Mouse (Mus musculus) limb, embryonic 15.5 days (tissue): ENCODE results near the gene Opcml. TPM values are rescaled to one million over a fixed set of nuclear protein-coding genes. Genes with fewer than 3 reads are reported as not detected.

Source experiments
- ATAC-seq: fragments of 200-750 bp; cut with Nextera tagmentation; 2 replicates; pipeline ENCODE4 v1.8.0; 2017; ENCODE audit warnings: low read depth, moderate TSS enrichment; ENCODE audit not compliant: insufficient number of reproducible peaks, low FRiP score, low TSS enrichment
- H3K27ac ChIP-seq: fragments of 300-500 bp; sonication (generic); 2 replicates; pipeline ENCODE4 v1.5.1; 2015; ENCODE audit warnings: moderate library complexity, mild to moderate bottlenecking, inconsistent platforms
- H3K27me3 ChIP-seq: fragments of 300-500 bp; sonication (generic); 2 replicates; pipeline ENCODE4 v1.6.1; 2015; ENCODE audit warnings: inconsistent platforms
- H3K36me3 ChIP-seq: fragments of 300-500 bp; sonication (generic); 2 replicates; pipeline ENCODE4 v1.6.1; 2015; ENCODE audit warnings: inconsistent platforms
- H3K4me1 ChIP-seq: fragments of 300-500 bp; sonication (generic); 2 replicates; pipeline ENCODE4 v1.6.1; 2015; ENCODE audit warnings: inconsistent platforms
- H3K4me2 ChIP-seq: fragments of 300-500 bp; sonication (generic); 2 replicates; pipeline ENCODE4 v1.6.1; 2015; ENCODE audit warnings: mild to moderate bottlenecking, inconsistent platforms
- H3K4me3 ChIP-seq: fragments of 300-500 bp; sonication (generic); 2 replicates; pipeline ENCODE4 v1.5.1; 2015; ENCODE audit warnings: mild to moderate bottlenecking, inconsistent platforms
- H3K9ac ChIP-seq: fragments of 300-500 bp; sonication (generic); 2 replicates; pipeline ENCODE4 v1.6.1; 2015; ENCODE audit warnings: inconsistent platforms
- H3K9me3 ChIP-seq: fragments of 300-500 bp; sonication (generic); 2 replicates; pipeline ENCODE4 v1.6.1; 2016; ENCODE audit warnings: inconsistent platforms
- WGBS: fragments of 180-500 bp; shearing (Covaris S2); methylation state at CpG from one replicate; pipeline ENCODE4 v1.1.7; 2015; 5-methylcytosine and 5-hydroxymethylcytosine counted together
- polyA plus RNA-seq: library from polyadenylated mRNA; unstranded; fragments of >200 nt; fragmentation: Nextera tagmentation; extraction: Ambion mirVana; gene quantifications from 2 replicates; pipeline ENCODE4 v1.2.1, GENCODE M21; 2015

The Opcml gene
- polyA plus RNA-seq, 1 experiment from 2014 or later: 4.9 TPM

- Histone ChIP-seq H3K27ac (no peak overlapping the region), H3K36me3 (no peaks in the 10 kb centered on the region), H3K4me2 (no peak overlapping the region), H3K9ac (no peak overlapping the region), H3K4me3 (no peak overlapping the region), H3K9me3 (no peaks in the 10 kb centered on the region), H3K4me1 (peaks cover 1% of the 10 kb centered on the region; the same call in 1 of the 2 replicates), H3K27me3 (peaks cover 30% of the 10 kb centered on the region)
- 88% methylated on average over 1 of the region's 1 CpGs for WGBS
- ATAC-seq: no peak
Measured at GRCm38 (mm10) chr9:27796535-27796934, 6.0 kb downstream of the Opcml start.

GRCm38 (mm10) chr9:27800992-27801391 lies 10.4 kb downstream of the Opcml start:
- no peak for ATAC-seq
- Histone ChIP-seq H3K4me3 (no peak overlapping the region), H3K4me1 (no peaks in the 10 kb centered on the region), H3K4me2 (no peak overlapping the region), H3K9ac (no peak overlapping the region), H3K9me3 (no peaks in the 10 kb centered on the region), H3K27me3 (no peaks in the 10 kb centered on the region), H3K27ac (no peak overlapping the region), H3K36me3 (no peaks in the 10 kb centered on the region)
- WGBS: 84% methylated on average over 2 of the region's 2 CpGs

- no peaks in the 10 kb centered on the region for H3K4me1 ChIP-seq
- H3K9me3 ChIP-seq: no peaks in the 10 kb centered on the region
- no peak for ATAC-seq
- H3K9ac ChIP-seq: no peak overlapping the region
- 85% methylated on average over 3 of the region's 3 CpGs for WGBS
- H3K36me3 ChIP-seq: no peaks in the 10 kb centered on the region
- H3K27me3 ChIP-seq: no peaks in the 10 kb centered on the region
- no peak overlapping the region for H3K27ac ChIP-seq
- H3K4me3 ChIP-seq: no peak overlapping the region
- no peak overlapping the region for H3K4me2 ChIP-seq
Measured at GRCm38 (mm10) chr9:27801807-27802206, 11.2 kb downstream of the Opcml start.

GRCm38 (mm10) chr9:27802379-27802778 lies 11.8 kb downstream of the Opcml start:
- H3K36me3 ChIP-seq: no peaks in the 10 kb centered on the region
- no peak for ATAC-seq
- H3K27ac ChIP-seq: no peak overlapping the region
- no peaks in the 10 kb centered on the region for H3K27me3 ChIP-seq
- H3K4me2 ChIP-seq: no peak overlapping the region
- no peaks in the 10 kb centered on the region for H3K4me1 ChIP-seq
- no peaks in the 10 kb centered on the region for H3K9me3 ChIP-seq
- H3K9ac ChIP-seq: no peak overlapping the region
- H3K4me3 ChIP-seq: no peak overlapping the region

- no peaks in the 10 kb centered on the region for H3K4me1 ChIP-seq
- no peaks in the 10 kb centered on the region for H3K9me3 ChIP-seq
- H3K27ac ChIP-seq: no peak overlapping the region
- H3K36me3 ChIP-seq: no peaks in the 10 kb centered on the region
- H3K27me3 ChIP-seq: no peaks in the 10 kb centered on the region
- no peak overlapping the region for H3K9ac ChIP-seq
- no peak overlapping the region for H3K4me2 ChIP-seq
- no peak overlapping the region for H3K4me3 ChIP-seq
- ATAC-seq: no peak
- WGBS: 92% methylated on average over 3 of the region's 3 CpGs
Measured at GRCm38 (mm10) chr9:27804461-27804860, 13.9 kb downstream of the Opcml start.

GRCm38 (mm10) chr9:27809741-27810140 lies 19.2 kb downstream of the Opcml start:
- Histone ChIP-seq H3K27ac (no peak overlapping the region), H3K27me3 (no peaks in the 10 kb centered on the region), H3K4me1 (no peaks in the 10 kb centered on the region), H3K9ac (no peak overlapping the region), H3K4me3 (no peak overlapping the region), H3K9me3 (no peaks in the 10 kb centered on the region), H3K36me3 (no peaks in the 10 kb centered on the region), H3K4me2 (no peak overlapping the region)
- no peak for ATAC-seq
- 91% methylated on average over 8 of the region's 8 CpGs for WGBS

GRCm38 (mm10) chr9:27813207-27813790 lies 22.7 kb downstream of the Opcml start:
- 32% methylated on average over 3 of the region's 3 CpGs for WGBS
- ATAC-seq: 0 out of 2 replicates have a peak, but pooled peaks have one; percentile 52
- H3K27me3 ChIP-seq: no peaks in the 10 kb centered on the region

GRCm38 (mm10) chr9:27814161-27814560 lies 23.6 kb downstream of the Opcml start:
- no peaks in the 10 kb centered on the region for H3K36me3 ChIP-seq
- no peak overlapping the region for H3K27ac ChIP-seq
- no peak for ATAC-seq
- H3K9ac ChIP-seq: no peak overlapping the region
- no peaks in the 10 kb centered on the region for H3K9me3 ChIP-seq
- H3K4me3 ChIP-seq: no peak overlapping the region
- H3K4me1 ChIP-seq: no peaks in the 10 kb centered on the region
- H3K4me2 ChIP-seq: no peak overlapping the region
- 34% methylated on average over 2 of the region's 2 CpGs for WGBS
- H3K27me3 ChIP-seq: no peaks in the 10 kb centered on the region

More at GRCm38 (mm10) chr9:27813207-27813790, 22.7 kb downstream of the Opcml start:
- H3K4me3 ChIP-seq: no peak overlapping the region
- no peak overlapping the region for H3K27ac ChIP-seq
- no peaks in the 10 kb centered on the region for H3K4me1 ChIP-seq
- no peaks in the 10 kb centered on the region for H3K36me3 ChIP-seq
- no peaks in the 10 kb centered on the region for H3K9me3 ChIP-seq
- H3K9ac ChIP-seq: no peak overlapping the region
- H3K4me2 ChIP-seq: no peak overlapping the region

GRCm38 (mm10) chr9:27821197-27821596 lies 30.6 kb downstream of the Opcml start:
- WGBS: 63% methylated on average over 1 of the region's 1 CpGs
- no peak for ATAC-seq
- Histone ChIP-seq H3K4me1 (no peaks in the 10 kb centered on the region), H3K9me3 (no peaks in the 10 kb centered on the region), H3K4me3 (no peak overlapping the region), H3K27me3 (no peaks in the 10 kb centered on the region), H3K9ac (no peak overlapping the region), H3K36me3 (no peaks in the 10 kb centered on the region), H3K27ac (no peak overlapping the region), H3K4me2 (no peak overlapping the region)

GRCm38 (mm10) chr9:27822681-27823080 lies 32.1 kb downstream of the Opcml start:
- no peak overlapping the region for H3K9ac ChIP-seq
- H3K9me3 ChIP-seq: no peaks in the 10 kb centered on the region
- ATAC-seq: no peak
- no peak overlapping the region for H3K4me2 ChIP-seq
- no peaks in the 10 kb centered on the region for H3K4me1 ChIP-seq
- H3K36me3 ChIP-seq: no peaks in the 10 kb centered on the region
- no peak overlapping the region for H3K4me3 ChIP-seq
- no peaks in the 10 kb centered on the region for H3K27me3 ChIP-seq
- 94% methylated on average over 6 of the region's 6 CpGs for WGBS
- no peak overlapping the region for H3K27ac ChIP-seq

- 31% methylated on average over 7 of the region's 7 CpGs for WGBS
- no peak for ATAC-seq
- Histone ChIP-seq H3K9me3 (no peaks in the 10 kb centered on the region), H3K9ac (no peak overlapping the region), H3K27me3 (no peaks in the 10 kb centered on the region), H3K27ac (no peak overlapping the region), H3K4me3 (no peak overlapping the region), H3K4me2 (no peak overlapping the region), H3K36me3 (no peaks in the 10 kb centered on the region), H3K4me1 (no peaks in the 10 kb centered on the region)
Measured at GRCm38 (mm10) chr9:27824424-27824823, 33.8 kb downstream of the Opcml start.

- Histone ChIP-seq H3K4me2 (no peak overlapping the region), H3K9me3 (no peaks in the 10 kb centered on the region), H3K9ac (no peak overlapping the region), H3K36me3 (no peaks in the 10 kb centered on the region), H3K4me1 (no peaks in the 10 kb centered on the region), H3K4me3 (no peak overlapping the region), H3K27me3 (peaks cover 5% of the 10 kb centered on the region), H3K27ac (no peak overlapping the region)
- ATAC-seq: no peak
- 65% methylated on average over 5 of the region's 5 CpGs for WGBS
Measured at GRCm38 (mm10) chr9:27830519-27830918, 39.9 kb downstream of the Opcml start.

GRCm38 (mm10) chr9:27842806-27843205 lies 52.2 kb downstream of the Opcml start:
- no peak overlapping the region for H3K4me3 ChIP-seq
- 45% methylated on average over 5 of the region's 5 CpGs for WGBS
- ATAC-seq: no peak
- H3K27me3 ChIP-seq: no peaks in the 10 kb centered on the region
- no peak overlapping the region for H3K27ac ChIP-seq
- H3K4me2 ChIP-seq: no peak overlapping the region
- no peaks in the 10 kb centered on the region for H3K9me3 ChIP-seq
- H3K4me1 ChIP-seq: no peaks in the 10 kb centered on the region
- H3K9ac ChIP-seq: no peak overlapping the region
- no peaks in the 10 kb centered on the region for H3K36me3 ChIP-seq
